Mouse (Mus musculus) kidney, postnatal 4 days (tissue): ENCODE data around the gene Tmc8.
"Not testable (repeated sequence)": the region's sequence is repeated elsewhere in the genome, so short reads cannot be mapped to it uniquely, and the experiment has no call there.

Experiments
- DNase-seq, 2 experiments: peaks; one replicate each; pipeline ENCODE4 v3.0.0; 2021; ENCODE audit warnings: mixed read lengths in 2 of 2

Tmc8 gene

GRCm38 (mm10) chr11:117774925-117775324, 7.0 kb upstream of the Tmc8 start:
- no peak for DNase-seq

DNA sequence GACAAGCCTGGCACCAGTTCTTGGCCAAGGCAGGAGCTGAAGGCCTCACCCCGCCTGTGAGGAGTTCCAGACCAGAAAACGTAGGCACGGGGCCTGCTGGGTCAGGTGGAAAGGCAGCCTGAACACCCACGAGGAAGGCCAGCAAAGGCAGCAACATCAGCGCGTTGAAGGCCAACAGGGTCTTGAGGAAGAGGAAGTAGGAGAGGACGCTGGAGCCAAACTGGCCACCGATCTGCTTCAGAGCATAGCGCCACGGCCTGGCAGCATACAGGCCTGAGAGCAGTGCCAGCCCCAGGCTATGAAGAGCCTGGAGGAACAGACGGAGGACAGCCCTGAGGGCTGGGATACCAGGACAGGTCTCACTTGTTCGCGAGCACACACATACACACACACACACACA, 6.3 kb upstream of the Tmc8 start:
- DNase-seq, result no peak

DNA sequence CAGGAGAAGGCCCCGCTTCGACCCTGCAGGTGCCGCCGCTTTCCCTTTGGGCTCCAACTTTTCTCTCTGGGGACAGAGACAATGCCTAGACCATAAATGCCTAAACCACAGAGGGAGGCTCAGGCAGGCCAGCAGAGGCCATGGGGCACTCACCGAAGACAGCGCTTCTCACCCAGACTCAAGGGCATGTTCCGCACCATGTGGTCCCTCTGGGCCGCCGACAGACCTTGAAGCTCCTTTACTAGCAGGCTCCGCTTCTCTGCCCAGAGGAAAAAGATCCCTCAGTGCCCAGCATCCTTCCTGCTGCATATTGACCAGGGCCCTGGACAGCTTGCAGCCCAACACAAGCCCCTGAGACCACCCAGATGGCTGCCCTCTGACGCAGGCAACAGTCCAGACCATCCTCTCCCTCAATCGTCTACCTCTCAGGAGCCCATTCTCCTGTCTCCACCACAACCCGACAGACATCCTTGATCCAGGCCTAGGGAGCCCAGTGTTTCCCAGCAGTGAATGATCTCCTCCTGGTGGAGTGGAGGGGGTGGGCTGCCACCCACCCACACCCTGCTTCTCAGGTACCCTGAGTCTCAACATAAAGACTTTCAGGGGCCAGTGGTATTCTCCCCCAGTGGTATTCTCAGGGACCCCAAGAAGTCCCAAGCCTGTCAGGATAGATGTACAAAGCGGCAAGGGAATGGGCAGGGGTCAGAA, 5.6 kb upstream of the Tmc8 start:
- no peak for DNase-seq

DNA sequence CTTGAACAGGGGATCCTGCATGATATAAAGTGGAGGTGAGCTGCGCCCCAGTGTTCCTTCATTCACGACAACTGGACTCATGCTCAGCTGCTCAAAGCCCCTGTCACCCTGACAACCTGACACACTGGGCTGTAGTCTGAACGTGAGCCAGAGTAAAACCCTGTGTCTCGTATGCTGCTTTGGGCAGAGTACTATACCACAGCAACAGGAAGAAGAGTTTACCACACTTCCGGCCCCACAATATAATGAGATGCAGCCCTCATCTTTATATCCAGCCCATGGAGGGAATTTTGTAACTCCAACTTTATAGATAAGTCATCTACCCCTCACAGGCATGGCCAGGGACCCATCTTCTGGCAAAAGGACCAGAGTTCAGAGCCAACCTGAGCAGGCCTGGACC, 4.8 kb upstream of the Tmc8 start:
- DNase-seq, result no peak

DNA sequence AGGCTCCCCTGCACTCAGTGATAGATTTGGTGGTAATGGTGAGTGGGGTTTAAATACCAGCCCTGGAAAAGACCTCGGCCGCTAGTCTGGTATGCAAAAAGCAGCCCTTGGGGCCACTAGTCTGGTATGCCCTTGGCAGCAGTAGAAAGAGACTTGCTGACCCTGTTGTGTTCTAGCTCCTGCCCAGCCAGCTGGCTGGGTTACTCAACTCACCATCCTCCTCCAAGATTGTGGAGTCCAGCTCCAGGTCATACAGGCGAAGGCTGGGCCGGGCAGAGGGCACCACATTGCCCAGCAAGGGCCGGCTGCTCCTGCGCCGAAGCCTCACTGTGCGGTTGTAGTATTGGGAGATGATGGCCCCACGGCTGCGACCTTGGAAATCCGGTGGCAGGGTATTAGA, 3.8 kb upstream of the Tmc8 start:
- DNase-seq, result no peak

DNA sequence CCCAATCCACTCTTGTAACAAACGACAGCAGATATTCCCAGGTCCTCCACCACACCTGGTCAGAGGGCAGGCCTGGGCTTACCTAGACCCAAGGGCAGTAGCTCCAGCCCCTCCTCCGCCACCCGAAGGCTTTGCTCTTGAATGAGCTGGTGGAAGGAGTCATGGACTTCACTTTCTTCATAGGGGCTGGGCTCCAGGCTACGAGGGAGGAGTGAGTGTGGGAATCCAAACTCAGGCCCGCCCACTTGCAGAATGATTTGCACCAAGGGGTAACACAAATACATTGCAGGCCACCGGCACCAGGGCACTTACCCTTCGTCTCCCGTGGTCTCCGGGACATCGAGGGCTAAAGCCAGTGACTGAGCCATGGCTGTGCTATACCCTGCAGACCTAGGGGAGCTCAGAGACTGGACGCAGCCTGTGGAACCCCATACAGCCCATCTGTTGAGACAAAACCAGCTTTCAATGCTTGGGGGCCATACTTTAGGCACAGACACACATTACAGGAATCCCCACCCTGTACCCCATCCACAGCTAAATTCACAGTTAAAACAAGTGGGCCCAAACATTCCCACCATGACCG, 2.9 kb upstream of the Tmc8 start:
- DNase-seq, result peak; percentile 71 to 83

DNA sequence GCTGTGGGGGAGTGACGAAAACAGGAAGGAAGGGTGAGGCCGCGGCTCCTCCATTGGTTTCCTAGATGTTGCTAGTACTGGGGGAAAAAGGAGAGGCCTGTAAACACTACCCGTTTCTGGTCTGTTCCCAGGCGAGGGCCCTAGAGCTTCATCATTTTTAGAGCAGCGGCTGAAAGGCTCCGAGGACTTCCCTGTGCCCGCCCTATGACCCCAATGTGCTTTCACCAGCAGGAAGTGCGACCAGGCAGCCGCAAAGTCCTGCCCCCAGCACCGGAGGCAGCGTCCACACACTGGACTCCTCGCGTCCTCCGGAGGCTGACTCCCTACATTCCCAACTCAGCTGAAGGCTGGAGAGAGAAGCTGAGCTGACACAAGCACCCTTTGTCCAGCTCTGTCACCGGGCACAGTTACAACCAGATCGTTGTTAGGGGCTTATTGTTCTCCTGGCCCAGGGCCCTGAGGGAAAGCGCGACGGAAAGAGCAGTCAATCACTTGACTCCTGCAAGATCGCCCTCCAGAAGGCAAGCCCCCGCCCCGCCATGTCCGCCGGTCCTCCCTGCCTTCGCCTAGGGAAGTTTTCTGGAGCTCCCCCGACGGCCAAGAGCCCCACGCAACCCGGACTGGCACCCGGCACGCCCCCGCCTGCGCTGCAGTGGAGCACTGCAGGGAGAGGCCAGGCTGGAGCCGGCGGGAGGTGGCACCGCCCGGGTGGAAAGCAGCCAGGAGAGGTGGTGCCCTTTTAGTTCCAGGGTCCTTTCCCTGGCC, 2.3 kb upstream of the Tmc8 start:
- peak; percentile 79 to 88 for DNase-seq

GRCm38 (mm10) chr11:117780199-117780515, 1.7 kb upstream of the Tmc8 start:
- no peak for DNase-seq

DNA sequence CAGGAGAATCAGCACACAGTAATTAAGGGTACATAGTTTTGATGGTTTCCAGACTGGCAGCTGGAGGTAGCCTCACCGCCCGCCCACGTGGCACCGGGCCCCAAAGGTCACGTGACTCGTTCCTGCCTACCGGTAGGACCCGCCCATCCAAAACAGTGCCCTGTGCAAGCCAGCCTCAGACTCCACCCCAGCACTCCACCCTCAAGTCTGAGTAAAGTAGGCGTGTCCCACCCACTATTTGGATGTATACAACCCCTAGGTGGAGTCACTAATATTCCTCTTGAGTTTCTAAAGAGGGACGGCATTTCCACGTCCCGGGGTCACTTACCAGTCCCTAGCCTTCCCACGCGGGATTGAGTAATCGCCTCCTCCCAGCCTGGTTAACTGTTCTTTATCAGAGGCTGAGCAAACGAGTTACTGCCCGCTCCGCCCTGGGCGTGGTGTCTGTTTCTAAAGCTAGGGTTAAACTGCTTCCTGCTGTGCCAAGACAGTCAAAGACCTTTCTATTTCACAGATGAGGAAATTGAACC, 1.2 kb upstream of the Tmc8 start:
- DNase-seq, result peak; percentile 89 to 95

DNA sequence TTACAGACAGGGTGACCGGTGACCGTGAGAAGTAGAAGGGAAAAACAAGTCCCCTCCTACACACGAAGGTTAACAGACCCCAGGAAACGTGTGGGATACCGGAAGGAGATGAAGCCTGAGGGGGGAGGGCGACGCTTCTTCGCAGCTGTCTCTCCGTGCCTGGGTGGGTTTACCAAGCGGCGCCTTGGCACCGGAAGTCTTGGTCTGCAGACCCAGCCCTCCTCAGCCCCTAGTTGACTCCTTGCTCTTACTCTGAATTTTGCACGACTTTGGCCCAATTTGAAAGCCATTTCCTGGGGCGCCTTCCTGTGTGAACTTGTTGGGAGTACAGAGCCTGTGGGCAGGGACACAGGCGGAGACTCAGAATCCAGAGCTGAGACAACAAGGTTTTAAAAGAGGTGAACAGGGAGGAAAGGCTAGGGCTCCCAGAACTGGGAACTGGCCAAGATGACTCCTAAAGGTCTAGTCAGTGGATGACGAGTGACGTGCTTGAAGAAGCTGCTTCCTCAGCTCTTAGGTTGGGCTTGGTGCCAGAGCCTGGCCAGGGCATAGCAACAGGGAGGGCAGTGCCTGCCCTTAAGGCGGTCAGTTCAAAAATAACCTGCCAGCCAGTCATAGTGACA, 566 bp upstream of the Tmc8 start:
- DNase-seq, result peak; percentile 75 to 87

- DNase-seq, result no peak
Observed at GRCm38 (mm10) chr11:117782705-117783034, 794 bp downstream of the Tmc8 start.

- DNase-seq, result peak; percentile 82 to 88
Observed at GRCm38 (mm10) chr11:117783089-117783488, 1.2 kb downstream of the Tmc8 start.

DNA sequence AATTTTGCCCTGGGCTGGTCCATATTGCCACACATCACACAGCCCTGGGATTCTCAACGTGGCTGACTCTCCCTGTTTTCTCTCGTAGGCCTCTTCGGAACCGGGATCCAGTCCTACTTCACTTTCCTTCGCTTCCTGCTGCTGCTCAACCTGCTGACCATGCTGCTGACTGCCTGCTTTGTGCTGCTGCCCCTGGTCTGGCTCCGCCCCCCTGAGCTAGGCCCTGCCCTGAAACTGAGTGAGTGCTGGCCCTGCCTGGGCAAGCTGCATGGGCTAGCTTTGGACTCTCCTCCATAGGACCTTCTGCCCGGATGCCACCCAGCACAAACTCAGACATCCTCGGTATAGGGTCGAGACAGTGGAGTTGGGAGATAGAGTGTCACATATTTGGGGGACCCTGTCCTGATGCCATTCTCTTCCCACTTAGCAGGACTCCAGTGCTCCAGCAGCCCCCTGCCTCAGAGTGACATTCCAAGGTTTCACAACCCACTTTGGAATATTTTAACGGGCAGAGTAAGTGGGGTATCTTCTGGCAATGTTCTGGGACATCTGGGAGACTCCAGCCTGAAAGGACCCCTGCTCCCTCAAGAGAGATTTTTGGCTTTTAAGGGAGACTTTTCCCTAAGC, 1.9 kb downstream of the Tmc8 start:
- peak; percentile 59 to 77 for DNase-seq

GRCm38 (mm10) chr11:117786294-117786693, 4.4 kb downstream of the Tmc8 start:
- peak; percentile 78 to 85 for DNase-seq

- not testable (repeated sequence) for DNase-seq
Observed at GRCm38 (mm10) chr11:117788481-117788880, 6.6 kb downstream of the Tmc8 start.

DNA sequence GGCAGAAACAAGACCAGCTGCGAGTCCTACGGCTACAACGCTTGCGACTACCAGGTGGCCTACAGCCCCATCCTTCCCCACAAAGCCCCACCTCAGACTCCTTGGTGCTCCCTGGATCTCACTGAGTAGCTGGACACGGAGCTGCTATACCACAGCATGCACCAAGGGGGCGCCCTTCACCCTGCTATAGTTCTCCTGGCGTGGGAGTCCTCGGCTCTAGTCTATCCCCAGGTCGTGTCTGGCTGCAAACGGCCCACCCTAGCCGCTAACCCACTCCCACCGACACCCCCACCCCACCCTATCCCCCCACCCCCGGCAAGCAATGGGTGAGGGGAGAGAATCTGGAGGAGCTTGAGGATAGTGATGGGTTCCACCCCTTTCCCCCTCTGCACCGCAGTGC, 8.4 kb downstream of the Tmc8 start:
- peak; percentile 83 to 86 for DNase-seq

GRCm38 (mm10) chr11:117790703-117791440, 9.0 kb downstream of the Tmc8 start:
- DNase-seq, result peak; percentile 65 to 82

- no peak for DNase-seq
Observed at GRCm38 (mm10) chr11:117791441-117791761, 9.5 kb downstream of the Tmc8 start.

- DNase-seq, result peak; percentile 81 to 89
Observed at GRCm38 (mm10) chr11:117792281-117792888, 10.5 kb downstream of the Tmc8 start.

DNA sequence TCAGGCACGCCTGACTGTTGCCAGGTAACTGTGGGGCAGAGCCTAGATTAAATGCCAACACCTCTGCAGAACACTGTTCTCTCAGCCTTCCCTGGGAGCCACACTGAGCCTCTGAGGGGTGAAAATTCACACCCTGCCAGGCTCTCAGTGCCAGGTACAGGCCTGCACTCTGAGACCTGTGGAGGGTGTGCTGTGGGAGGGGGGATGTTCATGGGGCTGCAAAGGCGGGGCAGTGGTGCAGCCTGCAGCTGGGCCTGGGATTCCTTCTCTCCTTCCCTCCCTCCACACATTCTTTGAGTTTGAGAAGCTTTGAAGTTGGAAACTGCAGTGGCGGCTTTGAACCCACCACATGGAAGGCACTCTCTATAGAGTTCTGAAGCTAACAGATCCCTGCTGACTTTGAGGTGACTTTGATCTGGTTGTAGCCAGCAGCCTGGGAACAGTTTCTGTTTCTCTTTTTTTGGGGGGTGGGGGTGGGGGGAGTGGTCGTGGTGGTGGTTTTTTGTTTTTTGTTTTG, 12.2 kb downstream of the Tmc8 start:
- no peak for DNase-seq

GRCm38 (mm10) chr11:117796954-117797353, 15.1 kb downstream of the Tmc8 start:
- DNase-seq, result no peak
